Mouse (Mus musculus) stomach, postnatal 0 days (tissue): Measurements from ENCODE around the gene Otud7a. TPM values are rescaled to one million over a fixed set of nuclear protein-coding genes. Genes with fewer than 3 reads are reported as not detected.
"Not testable (repeated sequence)": the region's sequence is repeated elsewhere in the genome, so short reads cannot be mapped to it uniquely, and the experiment has no call there.

Experiments used
- ATAC-seq: fragments of 200-750 bp; cut with Nextera tagmentation; 2 replicates; pipeline ENCODE4 v1.8.0; 2017; ENCODE audit not compliant: low FRiP score, low TSS enrichment
- DNase-seq: peaks from one replicate; pipeline ENCODE4 v3.0.0-alpha.2; 2016; ENCODE audit warnings: low spot score
- H3K27ac ChIP-seq: fragments of 300-500 bp; sonication (generic); replicated peaks from 2 replicates; pipeline ENCODE4 v1.5.1; 2014; ENCODE audit warnings: mild to moderate bottlenecking, control low read depth
- H3K27me3 ChIP-seq: fragments of 300-500 bp; sonication (generic); 2 replicates; pipeline ENCODE4 v1.6.1; 2014; ENCODE audit warnings: low read length; ENCODE audit not compliant: control insufficient read depth, insufficient read depth
- H3K36me3 ChIP-seq: fragments of 300-500 bp; sonication (generic); 2 replicates; pipeline ENCODE4 v1.6.1; 2014; ENCODE audit warnings: low read length, mixed read lengths; ENCODE audit not compliant: control insufficient read depth, insufficient read depth
- H3K4me1 ChIP-seq: fragments of 300-500 bp; sonication (generic); replicated peaks from 2 replicates; pipeline ENCODE4 v1.6.1; 2014; ENCODE audit warnings: antibody characterized with exemption; ENCODE audit not compliant: control insufficient read depth, insufficient read depth
- H3K4me2 ChIP-seq: fragments of 300-500 bp; sonication (generic); replicated peaks from 2 replicates; pipeline ENCODE4 v1.6.1; 2014; ENCODE audit warnings: low read depth, mild to moderate bottlenecking, control low read depth, moderate library complexity
- H3K4me3 ChIP-seq: fragments of 300-500 bp; sonication (generic); 2 replicates; pipeline ENCODE4 v1.5.1; 2014; ENCODE audit warnings: low read depth, low read length, control low read depth
- H3K9ac ChIP-seq: fragments of 300-500 bp; sonication (generic); 2 replicates; pipeline ENCODE4 v1.6.1; 2014; ENCODE audit warnings: mild to moderate bottlenecking, low read length, control low read depth, mixed read lengths
- H3K9me3 ChIP-seq: fragments of 300-500 bp; sonication (generic); 2 replicates; pipeline ENCODE4 v1.6.1; 2016; ENCODE audit warnings: low read length; ENCODE audit not compliant: control insufficient read depth
- CTCF ChIP-seq: IDR thresholded peaks from 2 replicates; pipeline ENCODE4 v1.5.1; 2016; ENCODE audit warnings: antibody characterized with exemption, low read depth, mild to moderate bottlenecking, moderate library complexity
- EP300 ChIP-seq: optimal IDR thresholded peaks from 2 replicates; pipeline ENCODE3; 2016; ENCODE audit warnings: antibody characterized with exemption
- WGBS: fragments of 180-500 bp; shearing (Covaris S2); extraction: QIAGEN DNeasy Blood & Tissue Kit; methylation state at CpG from one replicate; pipeline ENCODE4 v1.1.7; 2014; 5-methylcytosine and 5-hydroxymethylcytosine counted together
- polyA plus RNA-seq: library from polyadenylated mRNA; unstranded; fragments of >200 nt; fragmentation: Nextera tagmentation; extraction: Ambion mirVana; gene quantifications from 2 replicates; pipeline ENCODE4 v1.2.1, GENCODE M21; 2015

Otud7a gene
- polyA plus RNA-seq, 1 experiment from 2014 or later = 0.13 TPM

DNA sequence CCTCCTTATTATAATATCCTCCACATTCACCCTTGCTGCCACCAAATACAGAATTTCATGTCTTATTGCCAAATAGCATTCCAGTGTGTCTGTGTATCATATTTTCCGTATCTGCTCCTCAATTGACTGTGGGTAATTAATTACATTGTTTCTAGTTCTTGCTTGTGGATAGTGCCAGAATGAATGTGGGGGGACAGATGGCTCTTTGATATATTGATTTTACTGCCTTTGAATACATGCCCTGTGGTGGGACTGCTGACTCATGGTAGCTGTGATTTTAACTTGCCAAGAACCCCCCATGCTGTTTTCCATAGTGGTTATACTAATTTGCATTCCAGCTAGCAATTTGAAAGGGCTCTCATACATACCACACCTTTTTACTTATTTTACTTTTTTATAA, 215.7 kb downstream of the Otud7a start:
- TF ChIP-seq EP300 = no peak
- TF ChIP-seq CTCF = no peak
- DNase-seq (no peak), ATAC-seq (no peak)
- no peaks in the 10 kb centered on the region for H3K27me3 ChIP-seq
- H3K4me1 ChIP-seq = no peaks in the 10 kb centered on the region
- H3K27ac ChIP-seq = no peak overlapping the region
- H3K9me3 ChIP-seq = no peaks in the 10 kb centered on the region
- H3K4me3 ChIP-seq = no peak overlapping the region
- no peak overlapping the region for H3K4me2 ChIP-seq
- no peaks in the 10 kb centered on the region for H3K36me3 ChIP-seq
- H3K9ac ChIP-seq = no peak overlapping the region
- 58% methylated on average over 1 of the region's 1 CpGs for WGBS

DNA sequence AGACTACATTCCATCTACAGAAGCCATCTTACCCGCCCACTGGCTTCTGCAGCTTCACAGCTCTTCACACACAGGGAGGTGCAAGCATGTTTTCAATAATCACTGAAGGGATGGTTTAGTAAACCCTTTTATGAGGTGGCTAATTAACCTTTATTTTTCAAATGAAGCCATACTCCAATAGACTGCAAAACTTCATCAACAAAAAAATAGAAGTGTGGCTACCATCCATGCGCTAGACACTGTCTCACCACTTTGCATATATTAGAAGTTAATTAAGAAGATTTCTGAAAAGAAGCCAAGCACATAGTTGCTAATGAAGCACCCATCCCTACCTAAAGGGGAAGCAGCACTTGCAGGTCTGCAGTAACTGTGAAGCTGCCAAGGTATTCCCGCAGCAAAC, 218.2 kb downstream of the Otud7a start:
- Histone ChIP-seq H3K4me3 (no peak overlapping the region), H3K4me1 (no peaks in the 10 kb centered on the region), H3K27ac (no peak overlapping the region), H3K36me3 (no peaks in the 10 kb centered on the region), H3K9ac (no peak overlapping the region), H3K9me3 (no peaks in the 10 kb centered on the region), H3K27me3 (no peaks in the 10 kb centered on the region), H3K4me2 (no peak overlapping the region)
- TF ChIP-seq EP300 (no peak), CTCF (no peak)
- ATAC-seq = no peak
- no peak for DNase-seq
- 77% methylated on average over 3 of the region's 3 CpGs for WGBS

DNA sequence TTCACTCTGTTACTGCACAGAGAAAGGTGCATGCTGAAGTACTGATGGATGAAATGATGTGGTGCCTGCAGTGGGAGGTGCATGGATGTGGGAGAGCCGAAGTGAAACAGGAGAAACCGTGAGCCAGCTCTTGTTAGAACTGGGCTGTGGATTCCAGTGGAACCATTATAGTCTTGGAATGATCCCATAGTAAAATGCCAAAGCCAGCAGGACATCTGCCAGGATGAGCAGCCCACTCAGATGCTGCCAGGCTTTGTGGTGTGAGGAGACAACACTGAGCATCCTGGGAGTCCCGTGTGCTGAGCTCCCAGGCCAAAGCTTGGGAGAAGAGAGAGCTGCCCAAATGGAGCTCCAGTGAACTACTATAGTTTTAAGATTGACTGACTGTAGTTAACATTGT, 220.9 kb downstream of the Otud7a start:
- no peak for ATAC-seq

DNA sequence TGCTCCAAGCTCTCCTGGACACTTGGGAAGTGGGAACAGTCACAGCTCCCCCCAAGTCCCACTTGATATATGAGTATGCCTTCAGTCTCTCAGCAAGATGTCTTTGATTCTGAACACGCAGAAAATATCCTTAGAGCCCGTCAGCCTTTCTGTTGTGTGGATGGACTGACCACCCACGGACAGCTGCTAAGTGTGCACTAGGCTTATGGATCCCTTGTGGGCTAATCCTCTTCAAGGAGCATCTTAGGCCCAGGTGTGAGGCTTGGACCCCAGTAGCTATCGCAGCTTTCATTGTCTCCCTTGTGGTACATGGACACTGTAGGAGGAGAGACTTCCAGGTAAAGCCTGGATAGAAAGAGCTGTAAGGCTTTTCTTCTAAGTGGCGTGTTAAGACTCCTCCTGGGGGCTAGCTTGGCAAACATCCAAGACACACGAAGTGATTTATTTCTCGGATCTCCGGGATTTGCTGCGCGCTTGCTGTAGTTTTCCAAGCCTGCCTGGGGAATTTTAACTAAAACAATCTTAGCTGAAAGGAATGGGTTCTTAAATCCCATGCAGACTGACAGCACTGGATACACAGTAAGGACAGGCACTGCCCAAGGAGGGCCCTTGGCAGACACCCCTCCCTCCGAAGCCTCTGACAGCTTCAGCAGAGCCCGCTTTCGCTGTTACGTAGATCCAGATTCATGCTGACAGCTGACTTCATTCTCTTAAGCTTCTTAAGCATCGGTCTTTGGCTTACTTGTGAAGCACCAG, 223.6 kb downstream of the Otud7a start:
- WGBS = 37% methylated on average over 15 of the region's 15 CpGs
- Histone ChIP-seq H3K27ac (no peak overlapping the region), H3K4me3 (no peak overlapping the region), H3K9me3 (no peaks in the 10 kb centered on the region), H3K27me3 (no peaks in the 10 kb centered on the region), H3K4me1 (no peaks in the 10 kb centered on the region), H3K36me3 (no peaks in the 10 kb centered on the region), H3K9ac (no peak overlapping the region), H3K4me2 (no peak overlapping the region)
- ATAC-seq = no peak
- DNase-seq = no peak
- TF ChIP-seq EP300 = no peak
- no peak for TF ChIP-seq CTCF

More for the DNA sequence above, 220.9 kb downstream of the Otud7a start:
- no peak overlapping the region for H3K4me3 ChIP-seq
- no peak for TF ChIP-seq CTCF
- TF ChIP-seq EP300 = no peak
- H3K27ac ChIP-seq = no peak overlapping the region
- DNase-seq = no peak
- H3K4me2 ChIP-seq = no peak overlapping the region
- no peaks in the 10 kb centered on the region for H3K4me1 ChIP-seq
- H3K27me3 ChIP-seq = no peaks in the 10 kb centered on the region
- no peak overlapping the region for H3K9ac ChIP-seq
- 85% methylated on average over 3 of the region's 3 CpGs for WGBS
- H3K36me3 ChIP-seq = no peaks in the 10 kb centered on the region
- H3K9me3 ChIP-seq = no peaks in the 10 kb centered on the region

DNA sequence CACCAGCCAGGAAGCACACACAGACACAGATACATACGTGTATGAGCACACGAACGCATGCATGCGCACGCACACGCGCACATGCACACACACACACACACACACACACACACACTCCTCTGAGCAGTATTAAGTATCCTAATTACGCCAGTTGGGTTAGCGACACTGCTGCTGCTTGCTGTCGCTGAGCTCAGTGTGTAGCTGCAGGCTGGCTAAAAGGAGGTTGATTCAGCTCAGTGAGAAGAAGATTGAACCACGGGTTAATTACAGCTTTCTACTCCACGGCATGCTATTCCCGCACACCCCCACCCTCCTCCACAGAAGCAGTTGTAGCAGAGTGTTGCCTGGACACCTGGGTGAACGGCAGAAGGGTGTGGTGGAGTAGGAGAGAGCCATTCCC, 224.4 kb downstream of the Otud7a start:
- H3K9me3 ChIP-seq = no peaks in the 10 kb centered on the region
- no peaks in the 10 kb centered on the region for H3K36me3 ChIP-seq
- TF ChIP-seq CTCF (no peak), EP300 (no peak)
- H3K27me3 ChIP-seq = no peaks in the 10 kb centered on the region
- ATAC-seq (no peak), DNase-seq (no peak)
- no peak overlapping the region for H3K9ac ChIP-seq
- no peak overlapping the region for H3K4me3 ChIP-seq
- WGBS = 71% methylated on average over 14 of the region's 14 CpGs
- no peak overlapping the region for H3K4me2 ChIP-seq
- H3K4me1 ChIP-seq = no peaks in the 10 kb centered on the region
- no peak overlapping the region for H3K27ac ChIP-seq

DNA sequence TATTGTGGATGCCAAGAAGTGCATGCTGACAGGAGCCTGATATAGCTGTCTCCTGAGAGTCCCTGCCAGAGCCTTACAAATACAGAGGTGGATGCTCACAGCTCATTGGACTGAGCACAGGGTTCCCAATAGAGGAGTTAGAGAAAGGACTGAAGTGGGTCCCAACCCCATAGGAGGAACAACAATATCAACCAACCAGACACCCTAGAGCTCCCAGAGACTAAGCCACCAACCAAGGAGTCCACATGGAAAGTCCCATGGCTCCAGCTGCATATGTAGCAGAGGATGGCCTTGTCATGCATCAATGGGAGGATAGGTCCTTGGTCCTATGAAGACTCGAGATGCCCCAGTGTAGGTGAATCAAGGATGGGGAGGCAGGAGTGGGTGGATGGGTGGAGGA, 226.4 kb downstream of the Otud7a start:
- not testable (repeated sequence) for H3K4me2 ChIP-seq, H3K27ac ChIP-seq, ATAC-seq, H3K9ac ChIP-seq, H3K27me3 ChIP-seq, H3K4me1 ChIP-seq, H3K36me3 ChIP-seq, H3K9me3 ChIP-seq, DNase-seq, H3K4me3 ChIP-seq
- WGBS = 75% methylated on average over 1 of the region's 1 CpGs
